Mouse (Mus musculus) heart, postnatal 14 days (tissue): ENCODE measurements around the gene Etv6. TPM values are rescaled to one million over a fixed set of nuclear protein-coding genes. Genes with fewer than 3 reads are reported as not detected.

Experiments
- DNase-seq, 2 experiments: peaks; one replicate each; pipeline ENCODE4 v3.0.0; 2021 to 2022
- intact Hi-C: fragments of 180-260 bp; cut with DNase I; formaldehyde crosslinking; loops from one replicate; pipeline ENCODE4 v1.15.1; 2025
- total RNA-seq, 2 experiments: library from RNA; stranded (reverse); gene quantifications; 2 replicates each; pipeline ENCODE4 v1.2.3; 2021

Gene Etv6
- total RNA-seq, 2 experiments from 2014 or later: 12.7 to 12.8 TPM

GRCm38 (mm10) chr6:134040312-134040711, 4.8 kb downstream of the Etv6 start:
- DNase-seq: no peak
- intact Hi-C loops: no loop called here

GRCm38 (mm10) chr6:134041286-134041685, 5.8 kb downstream of the Etv6 start:
- DNase-seq: no peak
- intact Hi-C loops: no loop called here

GRCm38 (mm10) chr6:134041916-134042315, 6.4 kb downstream of the Etv6 start:
- no peak for DNase-seq
- intact Hi-C loops: no loop called here

- intact Hi-C loops: no loop called here
- no peak for DNase-seq
Observed at GRCm38 (mm10) chr6:134043545-134043944, 8.0 kb downstream of the Etv6 start.

- intact Hi-C loops: no loop called here
- no peak for DNase-seq
Observed at GRCm38 (mm10) chr6:134045092-134045868, 9.8 kb downstream of the Etv6 start.

- intact Hi-C loops: no loop called here
- no peak for DNase-seq
Observed at GRCm38 (mm10) chr6:134046136-134046535, 10.6 kb downstream of the Etv6 start.

GRCm38 (mm10) chr6:134047249-134047648, 11.7 kb downstream of the Etv6 start:
- no peak for DNase-seq

GRCm38 (mm10) chr6:134047974-134048373, 12.5 kb downstream of the Etv6 start:
- intact Hi-C loops: no loop called here
- DNase-seq: no peak

More at GRCm38 (mm10) chr6:134047249-134047648, 11.7 kb downstream of the Etv6 start:
- intact Hi-C loops: no loop called here

GRCm38 (mm10) chr6:134048965-134049364, 13.5 kb downstream of the Etv6 start:
- intact Hi-C loops: no loop called here
- DNase-seq: no peak

GRCm38 (mm10) chr6:134050466-134050865, 15.0 kb downstream of the Etv6 start:
- no peak for DNase-seq
- intact Hi-C loops: no loop called here

GRCm38 (mm10) chr6:134051950-134052349, 16.4 kb downstream of the Etv6 start:
- intact Hi-C loops: no loop called here
- no peak for DNase-seq

GRCm38 (mm10) chr6:134053146-134053545, 17.6 kb downstream of the Etv6 start:
- no peak for DNase-seq
- intact Hi-C loops: no loop called here

GRCm38 (mm10) chr6:134053566-134053965, 18.1 kb downstream of the Etv6 start:
- no peak for DNase-seq

GRCm38 (mm10) chr6:134055588-134055987, 20.1 kb downstream of the Etv6 start:
- DNase-seq: no peak
- intact Hi-C loops: no loop called here

More at GRCm38 (mm10) chr6:134053566-134053965, 18.1 kb downstream of the Etv6 start:
- intact Hi-C loops: no loop called here

GRCm38 (mm10) chr6:134058451-134058850, 23.0 kb downstream of the Etv6 start:
- intact Hi-C loops: no loop called here
- no peak for DNase-seq

- intact Hi-C loops: no loop called here
- DNase-seq: no peak
Observed at GRCm38 (mm10) chr6:134058886-134059551, 23.5 kb downstream of the Etv6 start.

- intact Hi-C loops: no loop called here
- no peak for DNase-seq
Observed at GRCm38 (mm10) chr6:134059552-134059891, 24.0 kb downstream of the Etv6 start.

- intact Hi-C loops: no loop called here
- DNase-seq: no peak
Observed at GRCm38 (mm10) chr6:134060036-134060435, 24.5 kb downstream of the Etv6 start.

- peak; percentile 29 to 42 for DNase-seq
- intact Hi-C loops: no loop called here
Observed at GRCm38 (mm10) chr6:134060811-134061210, 25.3 kb downstream of the Etv6 start.

- intact Hi-C loops: no loop called here
- no peak for DNase-seq
Observed at GRCm38 (mm10) chr6:134065018-134065725, 29.7 kb downstream of the Etv6 start.

GRCm38 (mm10) chr6:134066112-134066511, 30.6 kb downstream of the Etv6 start:
- intact Hi-C loops: no loop called here
- no peak for DNase-seq
